Mouse (Mus musculus): Measurements from ENCODE around the gene Cfap57.

Gene Cfap57

DNA sequence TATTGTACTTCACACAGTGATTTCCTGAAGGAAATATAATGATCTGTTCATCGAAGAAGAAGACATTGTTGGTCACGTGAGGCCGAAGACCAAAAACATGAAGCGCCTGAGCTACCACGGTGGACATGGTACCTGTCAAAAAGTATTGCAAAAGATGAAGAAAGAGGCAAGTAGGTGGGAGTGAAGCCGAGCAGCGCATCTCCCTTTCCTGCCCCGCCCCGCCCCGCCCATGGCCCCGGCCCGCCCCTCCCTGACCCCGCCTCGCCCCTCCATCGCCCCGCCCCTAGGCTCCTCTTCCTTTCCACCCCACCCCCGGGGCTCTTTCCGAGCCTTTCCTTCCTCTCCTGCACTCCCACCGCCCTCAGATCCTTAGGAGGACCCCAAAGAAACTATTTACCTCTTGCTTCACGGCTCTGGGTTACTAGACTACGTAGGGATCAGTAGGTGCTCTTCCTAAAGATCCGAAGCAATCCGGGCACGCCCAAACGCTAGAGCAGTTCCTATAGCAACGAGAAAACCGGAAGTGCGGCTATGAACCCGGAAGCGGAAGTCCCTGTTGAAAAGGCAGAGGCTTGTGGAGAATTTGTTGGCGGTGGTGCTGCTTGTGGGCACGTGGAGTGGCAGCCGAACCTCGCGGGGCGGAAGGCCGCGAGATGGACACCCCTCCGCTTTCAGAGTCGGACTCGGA is at the start of gene Cfap57, which contains the start of gene Ebna1bp2:
Gene Cfap57 (minus strand): TSS at position 499 of the 688 bp plus-strand sequence.
Gene Ebna1bp2 (plus strand): TSS at position 521 of the 688 bp plus-strand sequence.
- DNase-seq (ENCODE audit: low read depth, low spot score), result peak; percentile 95

DNA sequence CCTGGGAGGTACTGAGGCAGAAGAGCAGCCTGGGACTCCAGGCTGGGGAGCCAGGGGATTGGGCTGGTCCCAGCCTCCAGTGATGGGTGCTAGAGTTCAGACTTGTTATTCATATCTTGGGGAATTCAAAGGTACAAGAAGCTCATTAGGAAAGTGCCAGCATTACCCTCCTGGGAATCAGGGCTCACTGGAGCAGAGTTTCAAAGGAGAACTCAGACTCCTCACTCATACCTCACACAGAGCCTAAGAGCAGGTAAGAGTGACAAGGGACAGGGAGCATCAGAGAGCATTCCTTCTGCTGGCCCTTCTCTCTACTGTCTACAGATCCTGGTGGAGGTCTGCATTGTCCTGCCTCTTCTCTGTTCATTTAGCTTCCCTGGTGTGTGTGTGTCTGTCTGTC is 38.1 kb upstream of the Cfap57 start, which contains the start of gene Olfr62:
Gene Olfr62 (plus strand): TSS at position 301 of the 400 bp plus-strand sequence.
- DNase-seq (ENCODE audit: low read depth, low spot score), result no peak

DNA sequence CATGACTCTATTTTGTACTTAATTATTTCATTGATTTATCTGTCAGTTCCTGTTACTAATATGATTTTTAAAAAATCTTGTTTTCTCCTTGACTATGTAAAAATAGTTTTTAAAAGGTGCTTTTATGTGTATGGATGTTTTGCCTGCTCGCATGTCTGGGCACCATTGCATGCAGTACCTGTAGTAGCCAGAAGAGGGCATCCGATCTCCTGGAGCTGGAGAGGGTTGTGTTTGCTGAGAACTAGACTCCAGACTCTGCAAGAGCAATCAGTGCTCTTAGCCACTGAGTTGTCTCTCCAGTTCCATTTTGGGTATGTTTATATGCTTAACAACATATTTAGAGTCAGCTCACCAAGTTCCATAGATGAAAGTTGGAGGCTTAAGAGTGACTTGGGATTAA is 24.7 kb upstream of the Cfap57 start:
- DNase-seq (ENCODE audit: low read depth, low spot score), result peak; percentile 67

DNA sequence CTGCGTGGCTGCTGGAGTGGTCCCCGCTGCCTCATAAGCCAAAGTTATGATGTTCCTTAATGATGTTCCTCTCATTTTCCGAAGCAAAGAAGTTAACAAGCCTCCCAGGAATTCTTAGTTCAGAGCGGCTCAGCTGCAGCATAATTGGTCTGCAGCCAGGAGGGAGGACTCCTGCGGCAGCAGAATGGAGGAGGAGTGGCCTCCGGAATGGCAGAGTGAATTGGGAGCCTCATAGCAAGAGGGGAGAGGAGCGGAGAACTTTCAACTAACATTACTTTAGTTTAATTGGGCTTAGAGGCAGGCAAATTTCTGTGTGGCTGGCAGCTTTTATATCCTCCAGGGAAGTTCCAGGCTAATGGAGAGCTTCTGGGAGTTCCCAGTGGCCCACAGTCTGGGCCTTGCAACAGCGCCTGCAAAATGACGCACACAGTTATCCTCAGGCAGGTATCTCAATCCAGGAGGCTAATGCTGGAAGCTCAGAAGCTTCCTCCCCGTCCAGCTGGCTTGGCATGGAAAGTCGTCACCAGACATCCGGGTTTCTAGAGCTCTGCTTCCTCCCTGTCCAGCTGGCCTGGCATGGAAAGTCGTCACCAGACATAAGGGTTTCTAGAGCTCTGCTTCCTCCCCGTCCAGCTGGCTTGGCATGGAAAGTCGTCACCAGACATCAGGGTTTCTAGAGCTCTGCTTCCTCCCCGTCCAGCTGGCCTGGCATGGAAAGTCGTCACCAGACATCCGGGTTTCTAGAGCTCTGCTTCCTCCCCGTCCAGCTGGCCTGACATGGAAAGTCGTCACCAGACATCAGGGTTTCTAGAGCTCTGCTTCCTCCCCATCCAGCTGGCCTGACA is 22.0 kb upstream of the Cfap57 start:
- DNase-seq (ENCODE audit: low read depth, low spot score), result no peak

DNA sequence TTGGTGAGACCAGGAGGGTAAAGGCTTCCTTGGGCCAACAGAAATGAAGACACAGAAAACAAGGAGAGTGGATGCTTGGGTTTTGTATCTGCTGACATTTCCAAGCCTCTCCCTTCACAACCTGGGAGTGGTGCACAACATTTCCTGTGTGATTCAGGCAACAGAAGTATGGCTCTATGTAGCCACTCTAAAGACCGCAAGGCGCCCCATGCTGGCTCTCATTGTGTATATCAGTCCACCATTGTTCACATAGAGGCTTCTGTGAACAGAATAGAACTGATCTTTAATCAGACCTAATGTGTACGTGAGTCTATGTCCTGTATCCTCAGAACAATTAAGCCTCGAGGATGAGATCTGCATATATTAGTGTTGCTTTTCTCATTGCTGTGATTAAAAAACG is 9.7 kb upstream of the Cfap57 start:
- DNase-seq (ENCODE audit: low read depth, low spot score), result no peak

DNA sequence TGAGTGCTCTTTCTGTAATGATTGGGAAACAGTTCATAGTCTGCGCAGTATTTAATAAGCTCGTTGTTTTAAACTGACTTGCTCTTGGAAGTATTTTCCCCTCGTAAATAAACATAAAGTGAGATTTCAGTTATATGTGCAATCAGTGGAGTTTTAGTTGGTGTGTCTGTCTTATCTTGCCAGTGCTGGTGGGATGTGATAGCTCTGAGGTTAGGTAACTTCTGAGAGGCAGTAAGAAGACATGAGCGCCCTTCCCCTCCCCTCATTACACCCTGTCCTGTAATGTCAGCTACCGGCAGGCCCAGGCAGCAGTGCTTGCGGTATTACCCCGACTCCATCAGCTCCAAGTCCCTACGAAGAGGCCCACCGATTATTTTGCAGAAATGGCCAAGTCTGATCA is 1.2 kb upstream of the Cfap57 start:
- no peak for DNase-seq (ENCODE audit: low read depth, low spot score)

DNA sequence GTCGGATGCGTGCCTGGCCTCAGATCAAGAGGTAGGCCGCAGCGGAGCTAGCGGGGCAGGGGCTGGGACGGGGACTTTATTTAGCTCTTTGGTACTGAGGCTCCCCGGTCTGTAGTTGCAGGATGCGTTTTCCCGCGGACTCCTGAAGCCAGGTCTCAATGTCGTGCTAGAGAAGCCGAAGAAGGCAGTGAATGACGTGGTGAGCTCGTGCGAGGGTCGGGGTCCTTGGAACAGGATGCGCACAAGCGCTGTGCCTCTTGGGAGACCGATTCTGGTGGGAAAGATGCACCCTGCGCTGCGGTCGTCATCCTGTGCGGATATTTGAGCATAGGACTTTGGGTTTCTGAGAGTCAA is 367 bp upstream of the Cfap57 start:
- peak; percentile 27 for DNase-seq (ENCODE audit: low read depth, low spot score)

DNA sequence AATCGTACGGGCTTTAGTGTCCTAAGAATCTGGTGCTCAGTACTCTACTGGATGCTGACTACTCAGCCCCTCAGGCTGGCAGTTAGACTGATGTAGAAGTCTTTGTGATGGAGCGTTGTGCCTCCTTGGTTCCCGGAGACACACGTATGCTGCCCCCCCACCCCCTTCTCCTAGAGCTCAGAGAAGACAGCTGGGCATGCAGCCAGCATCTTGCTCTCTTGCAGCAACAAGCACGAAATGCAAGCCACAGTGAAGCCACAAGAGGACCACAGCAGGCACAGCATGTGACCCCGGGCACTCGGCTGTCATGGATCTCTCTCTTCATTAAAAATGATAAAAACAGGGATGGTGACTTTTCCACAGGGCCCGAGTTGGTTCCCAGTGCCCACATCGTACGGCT is 5.2 kb downstream of the Cfap57 start:
- no peak for DNase-seq (ENCODE audit: low read depth, low spot score)

DNA sequence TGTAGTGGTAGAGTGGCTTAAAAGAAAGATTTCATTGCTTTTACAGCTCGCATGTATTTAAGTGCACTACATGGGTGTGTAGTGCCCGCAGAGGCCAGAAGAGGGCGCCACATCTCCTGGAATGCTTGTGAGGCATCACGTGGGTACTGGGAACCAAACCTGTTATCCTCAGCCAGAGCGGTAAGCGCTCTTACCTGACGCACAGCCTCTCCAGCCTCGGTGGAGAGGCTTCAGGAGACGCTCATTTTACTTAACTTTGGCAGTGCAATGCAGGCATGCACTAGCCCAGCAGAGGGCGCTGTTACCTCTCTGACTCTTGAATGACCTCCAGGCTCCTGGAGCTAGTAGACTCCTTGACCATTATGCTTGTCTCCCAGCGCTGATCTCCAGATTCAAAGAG is 8.0 kb downstream of the Cfap57 start:
- peak; percentile 98 for DNase-seq (ENCODE audit: low read depth, low spot score)

DNA sequence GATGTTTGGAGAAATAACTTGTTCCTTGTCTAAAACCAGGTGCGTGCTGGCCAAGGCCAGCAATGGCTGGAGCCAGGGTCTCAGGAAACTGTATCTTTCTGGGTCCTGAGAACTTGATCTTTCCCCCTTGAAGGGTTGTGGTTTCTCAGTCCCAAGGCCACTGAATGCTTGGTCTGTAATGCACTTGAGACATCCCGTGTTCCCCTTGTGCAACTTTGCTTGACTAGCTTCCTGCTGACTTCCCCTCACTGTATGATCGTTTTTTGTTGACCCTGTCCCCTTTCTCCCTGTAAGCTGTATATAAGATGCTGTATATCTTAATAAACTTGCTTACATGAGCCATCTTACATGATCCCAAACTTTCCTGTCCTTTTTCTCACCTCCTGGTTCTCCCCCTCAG is 10.7 kb downstream of the Cfap57 start:
- DNase-seq (ENCODE audit: low read depth, low spot score), result no peak

DNA sequence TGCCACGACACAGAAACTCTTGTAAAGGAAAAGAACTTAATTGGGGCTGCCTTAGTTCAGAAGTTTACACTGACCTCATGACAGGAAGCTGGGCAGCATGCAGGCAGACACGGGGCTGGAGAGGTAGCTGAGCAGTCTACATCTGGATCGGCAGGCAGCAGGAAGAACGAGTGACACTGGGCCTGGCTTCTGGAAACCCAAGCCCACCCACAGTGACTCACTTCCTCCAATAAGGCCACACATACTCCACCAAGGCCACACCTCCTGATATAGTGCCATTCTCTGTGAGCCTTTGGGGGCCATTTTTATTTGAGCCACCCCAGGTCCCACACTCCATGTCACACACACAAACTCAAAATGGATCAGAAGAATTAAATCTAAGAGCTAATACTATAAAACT is 16.5 kb downstream of the Cfap57 start:
- peak; percentile 12 for DNase-seq (ENCODE audit: low read depth, low spot score)

DNA sequence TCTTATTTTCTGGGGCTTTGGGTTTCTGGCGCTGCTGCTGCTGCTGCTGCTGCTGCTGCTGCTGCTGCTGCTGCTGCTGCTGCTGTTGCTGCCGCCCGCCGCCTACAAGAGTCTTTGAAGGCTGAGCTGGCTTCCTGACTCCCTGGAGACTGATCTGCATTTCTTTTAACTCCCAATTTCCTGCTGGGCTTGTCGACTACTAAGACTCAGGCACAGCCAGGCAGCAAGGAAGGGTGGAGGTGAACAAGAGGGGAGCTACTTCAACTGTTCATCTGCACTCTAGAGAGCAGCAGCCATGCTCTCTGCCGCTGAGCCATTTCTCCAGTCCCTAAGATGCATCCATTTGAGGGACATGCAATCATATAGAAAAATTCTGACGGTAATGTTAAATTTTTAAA is 30.8 kb downstream of the Cfap57 start:
- peak; percentile 91 for DNase-seq (ENCODE audit: low read depth, low spot score)

DNA sequence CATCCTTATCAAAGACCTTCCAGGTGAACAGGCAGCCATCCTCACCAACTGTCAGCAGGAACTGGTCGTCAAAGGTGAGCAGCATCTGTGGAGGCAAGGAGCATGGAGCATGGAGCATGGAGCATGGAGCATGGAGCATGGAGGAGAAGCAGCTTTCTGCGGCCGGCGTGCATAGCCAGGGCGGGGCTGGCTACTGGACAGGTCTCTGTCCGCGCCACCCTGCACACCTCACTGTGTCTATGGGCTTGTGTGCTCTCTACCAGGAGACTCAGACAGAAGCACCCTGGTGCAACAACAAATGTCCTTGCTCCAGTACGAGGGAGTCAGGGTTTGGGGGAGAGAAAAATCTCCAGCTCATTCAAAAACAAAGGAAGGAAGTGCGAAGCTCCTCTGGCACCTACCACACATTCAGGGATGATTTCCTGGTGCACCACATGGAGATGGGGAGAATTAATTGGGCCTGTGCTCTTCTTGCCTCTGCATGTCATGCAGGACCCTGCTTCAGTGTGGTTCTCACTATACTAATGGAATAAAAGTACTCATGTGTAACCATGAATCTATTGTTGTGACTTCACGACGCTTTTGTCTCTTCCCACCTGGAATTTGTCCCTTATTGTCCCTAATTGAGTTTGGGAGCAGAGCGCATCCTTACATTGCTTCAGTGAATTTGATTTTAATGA is 31.4 kb downstream of the Cfap57 start:
- peak; percentile 17 for DNase-seq (ENCODE audit: low read depth, low spot score)

DNA sequence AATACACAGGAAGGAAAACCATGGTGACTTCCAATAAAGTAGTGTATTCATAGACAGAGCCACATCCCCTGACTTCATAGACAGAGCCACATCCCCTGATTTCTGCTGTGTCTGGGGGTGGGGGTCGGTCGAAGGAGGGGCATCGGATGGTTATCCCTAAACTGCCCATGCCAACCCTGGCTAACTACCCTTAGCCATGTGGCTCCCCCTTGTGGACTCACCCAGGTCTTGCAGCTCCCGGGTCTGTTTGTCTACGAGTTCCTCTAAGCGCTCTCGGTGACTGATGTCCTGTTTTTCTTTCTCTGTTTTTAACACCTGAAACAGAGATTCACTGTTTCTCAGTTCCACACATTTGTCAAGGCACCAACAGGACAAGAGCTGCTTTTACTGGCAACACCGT is 37.9 kb downstream of the Cfap57 start:
- DNase-seq (ENCODE audit: low read depth, low spot score), result peak; percentile 20

DNA sequence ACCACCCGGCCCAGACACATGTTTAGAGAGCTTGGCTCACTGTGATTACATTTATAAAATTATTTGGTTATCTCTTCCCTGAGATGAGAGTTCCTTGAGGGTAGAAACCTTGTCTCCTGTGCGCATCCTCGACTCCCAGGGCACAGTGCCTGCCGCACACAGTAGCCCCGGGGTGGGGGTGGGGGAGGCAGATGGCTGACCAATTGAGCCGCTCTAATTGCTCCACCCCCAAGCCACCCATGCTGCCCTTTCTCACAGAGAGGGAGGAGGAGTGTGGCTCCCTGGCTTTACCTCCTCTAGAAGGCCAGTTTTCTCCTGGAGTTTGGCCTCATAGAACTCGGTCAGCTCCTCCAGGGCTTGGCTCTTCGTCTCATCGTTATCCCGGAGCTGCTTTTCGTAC is 39.1 kb downstream of the Cfap57 start:
- peak; percentile 39 for DNase-seq (ENCODE audit: low read depth, low spot score)

DNA sequence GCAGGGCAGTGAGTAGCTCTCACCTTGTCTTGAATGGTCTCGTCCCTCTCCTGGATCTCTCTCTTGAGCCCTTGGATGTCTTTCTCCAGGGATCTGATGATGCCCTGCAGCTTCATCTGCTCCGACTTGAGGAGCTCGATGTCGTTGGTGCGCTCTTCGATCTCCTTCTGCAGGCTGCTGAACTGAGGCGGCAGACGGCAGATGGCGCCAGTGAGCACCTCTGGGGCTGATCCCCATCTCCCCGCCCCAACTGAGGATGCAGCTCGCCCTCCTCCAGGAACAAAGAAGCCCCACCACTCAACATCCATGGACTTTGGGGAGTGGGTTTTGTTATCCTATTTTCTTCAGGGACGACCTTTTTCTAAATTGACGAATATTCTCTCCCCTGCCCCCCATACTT is 41.3 kb downstream of the Cfap57 start:
- DNase-seq (ENCODE audit: low read depth, low spot score), result peak; percentile 68

DNA sequence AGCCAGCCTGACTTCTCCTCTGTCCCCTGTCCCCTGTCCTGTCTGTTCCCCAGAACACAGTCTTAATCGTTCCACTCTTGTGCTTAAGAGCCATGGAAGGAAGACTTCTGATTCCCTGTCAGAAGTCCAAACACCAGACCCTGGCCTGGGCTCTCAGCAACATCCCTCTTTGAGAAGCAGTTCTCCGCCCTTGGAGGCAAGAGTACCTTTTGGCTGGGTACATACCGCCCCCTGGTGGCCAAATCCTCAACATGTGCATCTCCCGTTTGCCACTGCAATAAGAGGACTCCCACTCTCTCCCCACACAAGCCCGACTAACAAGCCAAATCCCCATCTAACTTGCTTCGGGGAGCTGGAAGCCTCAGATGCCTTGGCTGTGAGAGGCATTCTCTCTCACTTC is 44.5 kb downstream of the Cfap57 start:
- DNase-seq (ENCODE audit: low read depth, low spot score), result peak; percentile 88

DNA sequence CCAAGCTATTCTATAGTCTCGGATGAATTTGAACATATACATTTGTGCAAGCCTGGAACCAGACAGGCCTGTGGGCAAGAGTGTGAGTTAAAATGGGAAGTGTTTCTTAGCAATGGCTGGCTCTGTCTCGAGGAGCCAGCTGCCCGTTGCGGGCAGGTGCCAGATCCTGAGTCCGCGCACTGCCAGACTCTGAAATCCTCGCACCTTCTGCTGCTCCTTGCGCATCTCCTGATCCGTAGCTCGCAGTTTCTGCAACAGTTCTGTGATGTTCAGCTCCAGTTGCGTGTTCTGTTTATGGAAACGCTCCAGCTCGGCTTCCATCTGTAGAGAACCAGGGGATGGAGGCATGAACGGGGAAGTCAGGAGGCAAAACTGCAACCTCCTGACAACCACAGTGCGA is 49.1 kb downstream of the Cfap57 start:
- DNase-seq (ENCODE audit: low read depth, low spot score), result no peak

DNA sequence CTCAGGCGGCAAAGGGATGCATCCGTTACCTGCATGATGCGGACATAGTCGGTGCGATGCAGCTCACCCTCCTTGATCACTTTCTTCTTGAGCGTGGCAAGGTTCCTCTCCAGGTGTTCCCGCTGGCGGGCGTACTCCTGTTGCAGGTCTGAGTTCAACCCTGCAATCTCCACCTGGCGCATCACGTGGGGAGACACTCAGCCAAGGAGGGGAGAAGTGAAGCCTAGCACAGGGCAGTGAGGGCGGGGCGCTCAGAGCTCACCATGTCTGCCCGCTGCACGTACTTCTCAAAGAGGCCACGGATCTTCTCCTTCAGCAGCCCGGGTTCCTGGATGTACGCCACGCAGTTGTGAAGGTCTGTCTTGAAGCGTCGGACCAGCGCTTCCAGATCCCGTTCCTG is 51.3 kb downstream of the Cfap57 start:
- no peak for DNase-seq (ENCODE audit: low read depth, low spot score)

DNA sequence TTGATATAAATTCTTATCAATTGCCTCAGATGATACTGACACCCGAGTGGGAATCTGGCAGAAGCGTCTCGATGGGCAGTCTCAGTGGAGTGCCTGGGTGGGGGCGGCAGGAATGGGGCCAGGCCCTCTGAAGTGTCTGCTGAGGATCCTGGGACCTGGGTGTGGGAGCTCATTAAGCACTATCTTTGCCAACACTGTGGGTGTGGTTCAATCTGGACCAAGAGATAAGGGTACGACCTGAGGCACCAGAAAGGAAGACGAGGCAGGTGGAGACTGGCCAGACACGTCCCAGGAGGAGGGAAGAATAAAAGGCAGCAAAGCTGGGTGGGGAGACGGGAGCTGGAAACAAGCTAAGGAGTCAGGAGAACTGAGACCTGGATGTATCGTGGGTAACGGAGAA is 51.9 kb downstream of the Cfap57 start:
- DNase-seq (ENCODE audit: low read depth, low spot score), result no peak

DNA sequence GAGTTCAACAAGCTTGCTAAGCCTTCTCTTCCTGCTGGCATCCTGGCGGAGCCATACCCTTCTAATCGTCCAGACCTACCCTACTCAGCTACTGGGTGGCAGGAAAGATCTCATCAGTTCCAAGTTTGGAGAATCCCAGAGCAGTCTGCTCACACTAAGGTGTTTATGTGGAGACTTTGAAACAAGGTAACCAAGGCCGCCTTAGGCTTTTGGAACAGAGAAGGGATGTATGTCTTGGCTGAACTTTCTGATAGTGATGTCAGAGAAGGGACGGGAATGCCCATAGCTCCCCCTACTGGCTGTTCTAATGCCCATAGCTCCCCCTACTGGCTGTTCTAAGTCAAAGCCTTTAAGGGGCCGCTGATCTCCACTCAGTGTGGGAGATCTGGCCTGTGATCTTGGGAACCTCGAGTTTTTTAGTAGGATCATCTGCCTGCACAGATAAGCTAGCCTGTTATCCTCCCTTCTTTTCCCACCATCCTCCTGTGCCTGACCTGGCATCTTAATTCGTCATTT is 54.4 kb downstream of the Cfap57 start:
- peak; percentile 73 for DNase-seq (ENCODE audit: low read depth, low spot score)

DNA sequence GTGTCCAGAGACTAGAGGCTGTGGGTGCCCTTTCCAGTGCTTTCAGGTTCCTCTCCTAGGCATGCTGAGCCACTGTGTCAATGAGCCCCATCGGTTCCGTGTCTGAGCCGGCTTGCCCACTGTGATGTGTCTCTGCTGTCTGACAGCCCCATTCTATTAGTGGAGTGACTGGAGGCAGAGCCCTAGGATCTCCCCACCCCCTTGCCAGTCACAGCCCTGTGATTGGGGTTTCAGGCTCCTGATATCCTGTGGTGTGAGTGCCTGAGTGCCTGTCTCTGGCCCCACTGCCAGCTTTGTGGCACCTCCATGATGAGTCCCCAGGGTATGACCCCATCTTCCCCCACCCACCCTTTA is 55.7 kb downstream of the Cfap57 start:
- no peak for DNase-seq (ENCODE audit: low read depth, low spot score)
